Mouse (Mus musculus) liver, adult 2 months (tissue): ENCODE data around the gene Serpina16.

Source experiments
- CTCF ChIP-seq: fragments of 200-500 bp; IDR thresholded peaks from 2 replicates; pipeline ENCODE4 v1.5.1; 2011; ENCODE audit warnings: low read depth, low read length, control low read depth
- POLR2A ChIP-seq: fragments of 200-500 bp; IDR thresholded peaks from 2 replicates; pipeline ENCODE4 v1.6.1; 2011; ENCODE audit warnings: low read length, control low read depth; ENCODE audit not compliant: insufficient read depth; ENCODE audit errors: extremely low read depth

DNA sequence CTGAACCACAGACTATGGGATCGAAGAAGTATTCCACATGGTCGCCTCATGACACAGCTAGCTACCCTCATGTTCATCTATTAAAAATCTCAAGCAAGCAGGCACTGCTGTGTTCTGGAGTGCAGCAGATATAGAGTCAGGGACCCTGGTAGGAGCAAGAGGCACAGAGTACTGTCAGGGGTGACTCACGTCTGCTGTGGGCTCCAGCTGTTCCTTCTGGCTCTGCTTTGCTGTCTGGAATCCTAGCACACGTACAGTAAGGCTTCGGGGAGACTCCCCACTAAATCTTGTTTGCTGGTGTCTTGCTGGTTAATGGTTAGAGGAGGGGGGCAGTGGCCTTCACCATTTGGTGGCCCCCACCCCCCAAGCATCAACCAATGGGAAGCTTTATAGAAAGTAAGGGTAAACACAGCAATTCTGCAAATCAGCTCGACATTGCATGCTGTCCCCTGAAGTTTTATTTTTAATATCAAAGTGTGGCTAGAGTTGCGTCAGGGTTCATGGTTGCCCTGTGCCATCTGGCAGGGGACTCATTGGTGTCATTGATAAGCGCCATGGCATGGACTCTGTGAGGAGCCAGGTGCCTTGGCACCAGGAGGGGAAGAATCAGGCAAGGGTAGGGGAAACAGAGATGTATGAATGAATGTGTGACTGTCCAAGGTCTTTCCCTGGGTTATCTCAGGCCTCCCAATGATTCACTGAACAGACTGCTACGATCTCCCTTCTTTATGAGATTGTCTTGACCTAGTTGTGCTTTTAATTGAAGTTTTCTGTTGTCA, 18.9 kb downstream of the Serpina16 start, which contains the start of gene Serpina6:
- no peak for TF ChIP-seq CTCF
- no peak for TF ChIP-seq POLR2A
